Mouse (Mus musculus) ovary, adult 18-20 months (tissue): ENCODE data around the gene Slc39a1.
"Not testable (repeated sequence)": the region's sequence is repeated elsewhere in the genome, so short reads cannot be mapped to it uniquely, and the experiment has no call there.

Experiments
- DNase-seq: peaks from one replicate; pipeline ENCODE4 v3.0.0; 2022; ENCODE audit warnings: low spot score, mixed read lengths

Gene Slc39a1

GRCm38 (mm10) chr3:90265932-90266741 lies 18.2 kb downstream of the Slc39a1 start:
- DNase-seq, result no peak

- no peak for DNase-seq
Observed at GRCm38 (mm10) chr3:90266901-90267775, 19.2 kb downstream of the Slc39a1 start.

GRCm38 (mm10) chr3:90268190-90268589 lies 20.2 kb downstream of the Slc39a1 start:
- DNase-seq, result no peak

GRCm38 (mm10) chr3:90268971-90269370 lies 21.0 kb downstream of the Slc39a1 start:
- DNase-seq, result no peak

GRCm38 (mm10) chr3:90270784-90271183 lies 22.8 kb downstream of the Slc39a1 start:
- no peak for DNase-seq

- DNase-seq, result no peak
Observed at GRCm38 (mm10) chr3:90272170-90272569, 24.2 kb downstream of the Slc39a1 start.

GRCm38 (mm10) chr3:90273855-90274254 lies 25.9 kb downstream of the Slc39a1 start:
- no peak for DNase-seq

- DNase-seq, result no peak
Observed at GRCm38 (mm10) chr3:90275286-90275685, 27.3 kb downstream of the Slc39a1 start.

- DNase-seq, result no peak
Observed at GRCm38 (mm10) chr3:90276858-90277257, 28.9 kb downstream of the Slc39a1 start.

- no peak for DNase-seq
Observed at GRCm38 (mm10) chr3:90277793-90278192, 29.8 kb downstream of the Slc39a1 start.

- no peak for DNase-seq
Observed at GRCm38 (mm10) chr3:90278211-90278610, 30.2 kb downstream of the Slc39a1 start.

GRCm38 (mm10) chr3:90279216-90279615 lies 31.2 kb downstream of the Slc39a1 start:
- DNase-seq, result no peak

- DNase-seq, result no peak
Observed at GRCm38 (mm10) chr3:90279743-90280142, 31.8 kb downstream of the Slc39a1 start.

- DNase-seq, result no peak
Observed at GRCm38 (mm10) chr3:90280708-90281107, 32.7 kb downstream of the Slc39a1 start.

- DNase-seq, result no peak
Observed at GRCm38 (mm10) chr3:90284150-90284549, 36.2 kb downstream of the Slc39a1 start.

GRCm38 (mm10) chr3:90289403-90289802 lies 41.4 kb downstream of the Slc39a1 start:
- not testable (repeated sequence) for DNase-seq

GRCm38 (mm10) chr3:90290602-90291001 lies 42.6 kb downstream of the Slc39a1 start:
- no peak for DNase-seq

GRCm38 (mm10) chr3:90291982-90292344 lies 44.0 kb downstream of the Slc39a1 start:
- DNase-seq, result no peak

GRCm38 (mm10) chr3:90292345-90293275 lies 44.6 kb downstream of the Slc39a1 start, which contains the start of gene Gatad2b:
TSS of gene Gatad2b (plus strand) at chr3:90293178.
- DNase-seq, result peak; percentile 99

GRCm38 (mm10) chr3:90293352-90294063 lies 45.5 kb downstream of the Slc39a1 start:
- peak; percentile 14 for DNase-seq

GRCm38 (mm10) chr3:90294064-90294440 lies 46.1 kb downstream of the Slc39a1 start:
- no peak for DNase-seq
